Mouse (Mus musculus) ES-E14 (cell line): ENCODE results near the gene Cbr2.

ENCODE experiments used
- CHD2 ChIP-seq: IDR thresholded peaks from 2 replicates; pipeline ENCODE4 v1.6.1; 2014; ENCODE audit warnings: mild to moderate bottlenecking, low read depth, low read length, inconsistent platforms
- HCFC1 ChIP-seq: IDR thresholded peaks from 2 replicates; pipeline ENCODE4 v1.6.1; 2012; ENCODE audit warnings: low read length, inconsistent platforms, borderline replicate concordance; ENCODE audit not compliant: insufficient read depth
- MAFK ChIP-seq: IDR thresholded peaks from 2 replicates; pipeline ENCODE4 v1.6.1; 2014; ENCODE audit warnings: mild to moderate bottlenecking, low read depth, low read length, inconsistent platforms; ENCODE audit not compliant: insufficient read depth
- ZNF384 ChIP-seq: IDR thresholded peaks from 2 replicates; pipeline ENCODE4 v1.6.1; 2012; ENCODE audit warnings: low read depth, low read length, inconsistent platforms

DNA sequence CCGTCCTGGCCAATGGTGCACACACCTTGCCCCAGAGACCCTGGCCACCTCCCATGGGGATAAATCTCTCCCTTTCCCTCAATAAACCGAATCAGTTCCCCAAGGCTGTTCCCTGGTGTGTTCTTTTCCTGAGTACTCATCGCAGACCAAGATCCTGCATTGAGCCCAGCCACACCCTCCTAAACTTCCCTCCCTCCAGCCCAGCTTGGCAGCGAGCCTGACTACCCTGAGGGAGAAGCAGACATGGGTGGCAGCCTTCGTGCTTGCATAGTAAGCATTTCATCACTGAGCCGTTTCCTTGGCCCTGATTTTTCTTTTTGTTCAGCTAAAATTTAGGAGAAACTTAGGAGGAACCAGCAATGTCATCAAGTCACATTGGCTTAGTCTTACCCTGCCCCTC is 1.6 kb upstream of the Cbr2 start:
- no peak for TF ChIP-seq CHD2
- TF ChIP-seq MAFK: no peak
- no peak for TF ChIP-seq HCFC1
- TF ChIP-seq ZNF384: no peak
